Mouse (Mus musculus): ENCODE data around the gene 9230112D13Rik. TPM values are rescaled to one million over a fixed set of nuclear protein-coding genes. Genes with fewer than 3 reads are reported as not detected.

9230112D13Rik gene
- polyA plus RNA-seq, 1 experiment from 2014 or later: not detected

GRCm38 (mm10) chr14:34548391-34549001 is 25.9 kb upstream of the 9230112D13Rik start:
- ATAC-seq (replicated peaks; ENCODE audit: low FRiP score) (peak; percentile 24), DNase-seq (ENCODE audit: low spot score) (peak; percentile 64)
- Histone ChIP-seq H3K27ac (ENCODE audit: low read depth, low read length) (no peak overlapping the region), H3K9ac (ENCODE audit: low read depth, low read length) (peak overlapping the region; percentile 66), H3K36me3 (ENCODE audit: control insufficient read depth, insufficient read depth, low read length) (no peaks in the 10 kb centered on the region), H3K4me3 (ENCODE audit: low read depth, low read length) (peak overlapping the region; percentile 78), H3K27me3 (replicated peaks; ENCODE audit: control insufficient read depth, insufficient read depth, low read length) (peaks cover 10% of the 10 kb centered on the region; the same call in 1 of the 2 replicates), H3K4me2 (peak overlapping the region; percentile 97), H3K9me3 (ENCODE audit: control insufficient read depth, low read length) (no peaks in the 10 kb centered on the region), H3K4me1 (replicated peaks; ENCODE audit: control insufficient read depth, insufficient read depth, low read length) (no peaks in the 10 kb centered on the region)
- WGBS: 1% methylated on average over 27 of the region's 27 CpGs

DNA sequence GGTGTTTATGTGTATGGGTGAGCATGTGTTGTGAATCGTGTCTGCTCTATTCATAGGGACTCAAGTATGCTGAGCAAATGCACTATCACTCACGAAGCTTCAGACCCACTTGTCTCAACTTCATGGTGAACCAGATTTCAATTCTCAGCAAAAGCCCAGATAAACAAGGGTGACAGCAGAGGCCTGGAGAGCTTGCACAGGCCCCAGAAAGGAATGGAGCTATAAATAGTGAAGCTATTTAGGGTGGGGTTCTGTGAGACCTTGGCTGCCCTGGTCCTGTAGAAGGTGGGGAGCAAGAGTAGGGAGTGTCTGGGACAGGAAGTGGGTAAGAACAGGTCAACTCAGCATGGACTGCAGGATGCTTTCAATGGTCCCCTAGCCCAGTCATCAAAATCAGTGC is 21.9 kb upstream of the 9230112D13Rik start:
- no peak for ATAC-seq (replicated peaks; ENCODE audit: low FRiP score)
- Histone ChIP-seq H3K4me1 (replicated peaks; ENCODE audit: control insufficient read depth, insufficient read depth, low read length) (no peaks in the 10 kb centered on the region), H3K4me2 (no peak overlapping the region), H3K9ac (ENCODE audit: low read depth, low read length) (no peak overlapping the region), H3K36me3 (ENCODE audit: control insufficient read depth, insufficient read depth, low read length) (no peaks in the 10 kb centered on the region), H3K27ac (ENCODE audit: low read depth, low read length) (no peak overlapping the region), H3K4me3 (ENCODE audit: low read depth, low read length) (no peak overlapping the region), H3K27me3 (replicated peaks; ENCODE audit: control insufficient read depth, insufficient read depth, low read length) (peaks cover 18% of the 10 kb centered on the region), H3K9me3 (ENCODE audit: control insufficient read depth, low read length) (no peaks in the 10 kb centered on the region)
- no peak for DNase-seq (ENCODE audit: low spot score)
- 69% methylated on average over 2 of the region's 2 CpGs for WGBS

DNA sequence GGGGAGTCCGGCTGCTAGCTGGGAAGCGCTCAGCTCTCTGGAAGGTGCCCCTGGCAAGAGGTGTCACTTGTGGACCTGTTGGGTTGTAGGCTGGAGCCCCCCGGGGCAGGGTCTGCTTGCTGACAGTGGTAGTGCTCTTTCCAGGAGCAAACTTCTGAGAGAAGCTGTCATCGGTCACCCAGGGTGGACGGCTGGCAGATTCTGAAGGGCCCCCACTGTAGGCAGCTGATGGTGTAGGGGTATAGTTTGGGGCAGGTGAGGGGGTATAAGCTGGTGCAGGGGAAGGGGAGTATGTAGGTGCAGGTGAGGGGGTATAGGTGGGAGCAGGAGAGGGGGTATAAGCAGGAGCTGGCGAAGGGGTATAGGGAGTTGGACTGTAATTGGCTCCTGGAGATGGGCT is 21.4 kb upstream of the 9230112D13Rik start:
- no peak for ATAC-seq (replicated peaks; ENCODE audit: low FRiP score)
- no peaks in the 10 kb centered on the region for H3K36me3 ChIP-seq (ENCODE audit: control insufficient read depth, insufficient read depth, low read length)
- no peaks in the 10 kb centered on the region for H3K4me1 ChIP-seq (replicated peaks; ENCODE audit: control insufficient read depth, insufficient read depth, low read length)
- no peak for DNase-seq (ENCODE audit: low spot score)
- no peaks in the 10 kb centered on the region for H3K9me3 ChIP-seq (ENCODE audit: control insufficient read depth, low read length)
- no peak overlapping the region for H3K9ac ChIP-seq (ENCODE audit: low read depth, low read length)
- H3K27me3 ChIP-seq (replicated peaks; ENCODE audit: control insufficient read depth, insufficient read depth, low read length): peaks cover 18% of the 10 kb centered on the region
- no peak overlapping the region for H3K4me2 ChIP-seq
- H3K27ac ChIP-seq (ENCODE audit: low read depth, low read length): no peak overlapping the region
- H3K4me3 ChIP-seq (ENCODE audit: low read depth, low read length): no peak overlapping the region
- 83% methylated on average over 6 of the region's 6 CpGs for WGBS

- ATAC-seq (replicated peaks; ENCODE audit: low FRiP score) (no peak), DNase-seq (ENCODE audit: low spot score) (no peak)
- H3K36me3 ChIP-seq (ENCODE audit: control insufficient read depth, insufficient read depth, low read length): no peaks in the 10 kb centered on the region
- 77% methylated on average over 6 of the region's 6 CpGs for WGBS
- no peak overlapping the region for H3K4me2 ChIP-seq
- H3K4me3 ChIP-seq (ENCODE audit: low read depth, low read length): no peak overlapping the region
- peaks cover 18% of the 10 kb centered on the region for H3K27me3 ChIP-seq (replicated peaks; ENCODE audit: control insufficient read depth, insufficient read depth, low read length)
- no peak overlapping the region for H3K27ac ChIP-seq (ENCODE audit: low read depth, low read length)
- H3K4me1 ChIP-seq (replicated peaks; ENCODE audit: control insufficient read depth, insufficient read depth, low read length): no peaks in the 10 kb centered on the region
- no peak overlapping the region for H3K9ac ChIP-seq (ENCODE audit: low read depth, low read length)
- H3K9me3 ChIP-seq (ENCODE audit: control insufficient read depth, low read length): no peaks in the 10 kb centered on the region
Observed at GRCm38 (mm10) chr14:34543596-34543995, 21.0 kb upstream of the 9230112D13Rik start.

DNA sequence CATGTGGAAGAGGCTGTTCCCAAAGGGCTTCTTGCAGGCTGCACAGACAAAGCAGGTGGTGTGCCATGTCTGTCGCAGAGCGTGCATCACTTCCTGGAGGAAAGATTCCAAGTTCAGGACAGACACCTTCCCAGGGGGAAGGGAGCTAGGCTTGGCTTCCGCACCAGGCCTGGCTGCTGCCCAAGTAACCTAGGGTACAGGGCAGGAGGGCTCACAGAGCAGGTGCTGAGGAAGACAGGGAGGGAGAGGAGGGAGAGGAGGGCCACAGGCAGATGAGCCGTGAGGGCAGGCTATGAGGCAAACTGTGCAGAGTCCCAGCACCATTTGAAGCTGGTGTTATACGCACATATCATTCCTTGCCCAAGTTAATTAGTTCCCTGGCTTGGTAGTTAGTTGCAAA is 19.3 kb upstream of the 9230112D13Rik start:
- Histone ChIP-seq H3K4me1 (replicated peaks; ENCODE audit: control insufficient read depth, insufficient read depth, low read length) (no peaks in the 10 kb centered on the region), H3K9me3 (ENCODE audit: control insufficient read depth, low read length) (no peaks in the 10 kb centered on the region), H3K9ac (ENCODE audit: low read depth, low read length) (no peak overlapping the region), H3K27me3 (replicated peaks; ENCODE audit: control insufficient read depth, insufficient read depth, low read length) (peaks cover 13% of the 10 kb centered on the region), H3K27ac (ENCODE audit: low read depth, low read length) (no peak overlapping the region), H3K36me3 (ENCODE audit: control insufficient read depth, insufficient read depth, low read length) (no peaks in the 10 kb centered on the region), H3K4me2 (no peak overlapping the region), H3K4me3 (ENCODE audit: low read depth, low read length) (no peak overlapping the region)
- 86% methylated on average over 5 of the region's 5 CpGs for WGBS
- DNase-seq (ENCODE audit: low spot score): no peak
- ATAC-seq (replicated peaks; ENCODE audit: low FRiP score): no peak

DNA sequence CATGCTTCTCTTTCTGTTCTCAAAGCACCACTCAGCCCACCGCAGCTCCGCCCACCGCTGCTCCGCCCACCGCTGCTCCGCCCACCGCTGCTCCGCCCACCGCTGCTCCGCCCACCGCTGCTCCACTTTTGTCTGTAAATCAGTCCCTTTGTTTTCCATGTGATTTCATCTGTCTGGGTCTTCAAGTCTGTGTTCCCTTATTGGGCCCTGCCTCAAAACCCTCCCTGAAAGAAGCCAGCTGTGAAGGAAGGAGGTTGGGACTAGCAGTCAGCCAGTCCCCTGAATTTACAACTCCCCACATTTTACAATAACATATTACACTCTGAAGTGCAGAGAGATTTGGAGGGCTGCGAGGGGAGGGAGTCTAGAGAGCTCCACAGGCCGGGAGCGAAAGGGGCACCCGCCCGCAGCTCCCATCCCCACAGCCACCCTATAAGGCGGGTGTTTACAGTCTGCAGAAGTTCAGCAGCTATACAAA is 18.1 kb upstream of the 9230112D13Rik start:
- H3K9me3 ChIP-seq (ENCODE audit: control insufficient read depth, low read length): no peaks in the 10 kb centered on the region
- 11% methylated on average over 17 of the region's 17 CpGs for WGBS
- no peak for DNase-seq (ENCODE audit: low spot score)
- ATAC-seq (replicated peaks; ENCODE audit: low FRiP score): 0 out of 2 replicates have a peak, but pooled peaks have one; percentile 10
- peaks cover 13% of the 10 kb centered on the region for H3K27me3 ChIP-seq (replicated peaks; ENCODE audit: control insufficient read depth, insufficient read depth, low read length)
- peak overlapping the region; percentile 38 for H3K4me2 ChIP-seq
- H3K27ac ChIP-seq (ENCODE audit: low read depth, low read length): no peak overlapping the region
- H3K9ac ChIP-seq (ENCODE audit: low read depth, low read length): no peak overlapping the region
- H3K4me1 ChIP-seq (replicated peaks; ENCODE audit: control insufficient read depth, insufficient read depth, low read length): no peaks in the 10 kb centered on the region
- H3K4me3 ChIP-seq (ENCODE audit: low read depth, low read length): no peak overlapping the region
- H3K36me3 ChIP-seq (ENCODE audit: control insufficient read depth, insufficient read depth, low read length): no peaks in the 10 kb centered on the region

DNA sequence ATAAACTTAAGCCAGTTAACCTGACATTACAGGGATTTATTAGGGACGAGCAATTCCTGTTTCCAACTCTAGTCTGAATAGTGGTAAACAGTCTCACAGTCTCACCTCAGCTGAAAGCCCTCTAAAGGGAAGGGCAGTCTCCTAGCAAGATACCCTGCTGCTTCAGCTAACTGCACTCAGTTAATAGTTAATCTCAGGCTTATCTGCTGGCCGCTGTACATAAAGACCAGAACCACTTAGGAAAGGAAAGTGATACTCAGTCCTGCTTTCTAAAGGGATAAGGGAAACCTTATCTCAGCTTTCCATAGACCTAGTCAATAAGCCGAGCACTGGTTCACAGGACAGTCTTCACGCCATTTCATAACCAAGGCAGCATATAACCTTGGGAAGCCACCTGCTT is 13.3 kb upstream of the 9230112D13Rik start:
- DNase-seq (ENCODE audit: low spot score): no peak
- Histone ChIP-seq H3K27me3 (replicated peaks; ENCODE audit: control insufficient read depth, insufficient read depth, low read length) (peaks cover under 1% of the 10 kb centered on the region; the same call in 1 of the 2 replicates), H3K4me3 (ENCODE audit: low read depth, low read length) (no peak overlapping the region), H3K4me2 (no peak overlapping the region), H3K36me3 (ENCODE audit: control insufficient read depth, insufficient read depth, low read length) (no peaks in the 10 kb centered on the region), H3K27ac (ENCODE audit: low read depth, low read length) (no peak overlapping the region), H3K9ac (ENCODE audit: low read depth, low read length) (no peak overlapping the region), H3K9me3 (ENCODE audit: control insufficient read depth, low read length) (no peaks in the 10 kb centered on the region), H3K4me1 (replicated peaks; ENCODE audit: control insufficient read depth, insufficient read depth, low read length) (no peaks in the 10 kb centered on the region)
- ATAC-seq (replicated peaks; ENCODE audit: low FRiP score): no peak
- WGBS: 52% methylated on average over 4 of the region's 4 CpGs

DNA sequence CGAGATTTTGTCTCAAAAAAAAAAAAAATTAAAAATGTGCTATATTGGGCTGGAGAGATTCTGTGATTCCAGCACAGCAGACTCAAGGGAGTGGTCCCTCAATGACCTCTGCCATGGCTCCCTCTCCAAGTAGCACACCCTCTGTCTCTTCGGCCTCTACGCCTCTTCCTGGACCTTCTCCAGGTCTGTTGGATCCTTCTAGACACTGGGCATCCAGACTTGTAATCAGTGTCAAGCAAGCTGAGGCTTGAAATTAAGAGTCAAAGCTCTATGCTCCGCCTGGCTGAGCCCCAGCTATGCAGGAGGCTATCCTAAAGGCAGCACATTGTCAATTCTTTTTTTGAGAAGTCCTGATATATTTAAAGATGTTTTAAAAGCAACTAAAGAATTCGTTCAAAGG is 10.9 kb upstream of the 9230112D13Rik start:
- no peak overlapping the region for H3K27ac ChIP-seq (ENCODE audit: low read depth, low read length)
- no peak for ATAC-seq (replicated peaks; ENCODE audit: low FRiP score)

GRCm38 (mm10) chr14:34532536-34532935 is 9.9 kb upstream of the 9230112D13Rik start:
- H3K9ac ChIP-seq (ENCODE audit: low read depth, low read length): no peak overlapping the region
- H3K9me3 ChIP-seq (ENCODE audit: control insufficient read depth, low read length): no peaks in the 10 kb centered on the region
- no peaks in the 10 kb centered on the region for H3K36me3 ChIP-seq (ENCODE audit: control insufficient read depth, insufficient read depth, low read length)
- no peak overlapping the region for H3K27ac ChIP-seq (ENCODE audit: low read depth, low read length)
- H3K4me2 ChIP-seq: no peak overlapping the region
- WGBS: 73% methylated on average over 6 of the region's 6 CpGs
- H3K4me1 ChIP-seq (replicated peaks; ENCODE audit: control insufficient read depth, insufficient read depth, low read length): no peaks in the 10 kb centered on the region
- H3K27me3 ChIP-seq (replicated peaks; ENCODE audit: control insufficient read depth, insufficient read depth, low read length): 0 out of 2 replicates have a peak, but pooled peaks cover 4% of the 10 kb centered on the region
- DNase-seq (ENCODE audit: low spot score): no peak
- H3K4me3 ChIP-seq (ENCODE audit: low read depth, low read length): no peak overlapping the region
- ATAC-seq (replicated peaks; ENCODE audit: low FRiP score): no peak

More for the DNA sequence above, 10.9 kb upstream of the 9230112D13Rik start:
- Histone ChIP-seq H3K36me3 (ENCODE audit: control insufficient read depth, insufficient read depth, low read length) (no peaks in the 10 kb centered on the region), H3K9me3 (ENCODE audit: control insufficient read depth, low read length) (no peaks in the 10 kb centered on the region), H3K4me1 (replicated peaks; ENCODE audit: control insufficient read depth, insufficient read depth, low read length) (no peaks in the 10 kb centered on the region), H3K4me3 (ENCODE audit: low read depth, low read length) (no peak overlapping the region), H3K27me3 (replicated peaks; ENCODE audit: control insufficient read depth, insufficient read depth, low read length) (no peaks in the 10 kb centered on the region), H3K9ac (ENCODE audit: low read depth, low read length) (no peak overlapping the region), H3K4me2 (no peak overlapping the region)
- 69% methylated on average over 5 of the region's 5 CpGs for WGBS
- DNase-seq (ENCODE audit: low spot score): no peak

Data from liver, embryonic 11.5 days (tissue).